Mouse (Mus musculus): ENCODE data around the gene Cfap36. TPM values are rescaled to one million over a fixed set of nuclear protein-coding genes. Genes with fewer than 3 reads are reported as not detected.
A peak's percentile ranks its signal among the peaks of the same experiment; 100 is the strongest.

The Cfap36 gene
- polyA plus RNA-seq, 1 experiment from 2014 or later, result 90.7 TPM

DNA sequence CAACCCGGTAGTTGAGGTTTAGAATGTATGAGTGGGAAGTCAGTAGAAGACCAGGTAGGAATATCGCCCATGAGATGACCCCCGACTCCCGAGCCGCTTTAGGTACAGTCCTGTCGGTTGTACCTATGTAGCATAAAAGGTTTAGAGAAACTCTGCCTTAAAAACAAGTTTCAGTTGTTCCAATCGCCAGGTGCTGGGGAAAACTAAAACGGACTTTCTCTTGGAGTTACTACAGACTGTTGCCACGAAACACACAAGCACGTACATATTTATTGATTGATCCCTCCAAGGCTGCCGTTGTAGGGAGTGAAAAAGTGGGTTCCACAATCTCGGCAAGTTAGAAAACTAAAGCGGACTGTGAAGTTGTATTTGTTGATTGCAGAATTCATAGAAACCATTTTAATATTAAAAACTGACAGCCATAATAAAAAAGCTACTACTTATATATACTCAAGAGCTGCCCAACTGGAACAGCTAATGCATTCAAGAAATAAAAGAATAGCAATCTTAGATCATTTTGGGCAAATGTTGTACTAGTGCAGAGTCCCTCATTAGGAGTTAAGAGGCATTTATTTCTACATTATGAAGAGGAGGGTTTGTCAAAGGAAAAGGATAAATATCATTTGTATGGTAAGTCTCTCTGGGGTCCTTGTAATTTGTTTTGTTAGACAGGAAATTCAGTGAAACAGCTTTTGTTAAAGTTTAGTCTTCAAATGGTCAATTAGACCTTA, 73.3 kb downstream of the Cfap36 start:
- H3K27me3 ChIP-seq, result no peaks in the 10 kb centered on the region
- H3K9me3 ChIP-seq, result no peaks in the 10 kb centered on the region
- peaks cover 16% of the 10 kb centered on the region for H3K4me1 ChIP-seq
- H3K4me3 ChIP-seq (replicated peaks), result peak overlapping the region; percentile 77
- H3K27ac ChIP-seq, result peak overlapping the region; percentile 97
- H3K4me2 ChIP-seq, result peak overlapping the region; percentile 88
- 0 out of 2 replicates have a peak, but pooled peaks have one; percentile 1 for ATAC-seq (ENCODE audit: low FRiP score)
- 9% methylated on average over 13 of the region's 13 CpGs for WGBS
- no peaks in the 10 kb centered on the region for H3K36me3 ChIP-seq (replicated peaks)
- H3K9ac ChIP-seq, result peak overlapping the region; percentile 90

DNA sequence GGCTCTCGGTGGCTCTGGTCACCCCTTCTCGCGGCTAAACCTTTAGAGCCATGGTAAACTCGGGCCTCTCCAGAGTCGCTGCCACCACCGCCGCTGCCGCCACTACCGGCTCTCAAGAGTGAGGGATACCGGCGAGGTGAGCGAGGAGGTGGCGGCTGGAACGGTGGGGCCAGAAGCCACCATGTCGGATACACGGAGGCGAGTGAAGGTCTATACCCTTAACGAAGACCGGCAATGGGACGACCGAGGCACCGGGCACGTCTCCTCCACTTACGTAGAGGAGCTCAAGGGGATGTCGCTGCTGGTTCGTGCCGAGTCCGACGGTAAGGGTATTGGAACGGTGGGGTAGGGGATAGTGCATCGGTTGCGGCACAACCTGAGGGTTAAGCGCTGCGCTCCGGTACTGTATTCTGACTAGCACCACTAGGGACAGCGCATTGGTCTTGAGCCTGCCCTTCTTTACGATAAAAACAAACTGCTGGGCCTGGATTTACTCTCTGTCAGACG, 74.0 kb downstream of the Cfap36 start:
- H3K9ac ChIP-seq, result peak overlapping the region; percentile 90
- no peaks in the 10 kb centered on the region for H3K27me3 ChIP-seq
- WGBS, result under 1% methylated on average over 38 of the region's 38 CpGs
- H3K27ac ChIP-seq, result peak overlapping the region; percentile 97
- ATAC-seq (ENCODE audit: low FRiP score), result peak; percentile 76
- H3K9me3 ChIP-seq, result no peaks in the 10 kb centered on the region
- H3K4me3 ChIP-seq (replicated peaks), result peak overlapping the region; percentile 77
- peak overlapping the region; percentile 88 for H3K4me2 ChIP-seq
- H3K4me1 ChIP-seq, result peaks cover 16% of the 10 kb centered on the region
- H3K36me3 ChIP-seq (replicated peaks), result no peaks in the 10 kb centered on the region

DNA sequence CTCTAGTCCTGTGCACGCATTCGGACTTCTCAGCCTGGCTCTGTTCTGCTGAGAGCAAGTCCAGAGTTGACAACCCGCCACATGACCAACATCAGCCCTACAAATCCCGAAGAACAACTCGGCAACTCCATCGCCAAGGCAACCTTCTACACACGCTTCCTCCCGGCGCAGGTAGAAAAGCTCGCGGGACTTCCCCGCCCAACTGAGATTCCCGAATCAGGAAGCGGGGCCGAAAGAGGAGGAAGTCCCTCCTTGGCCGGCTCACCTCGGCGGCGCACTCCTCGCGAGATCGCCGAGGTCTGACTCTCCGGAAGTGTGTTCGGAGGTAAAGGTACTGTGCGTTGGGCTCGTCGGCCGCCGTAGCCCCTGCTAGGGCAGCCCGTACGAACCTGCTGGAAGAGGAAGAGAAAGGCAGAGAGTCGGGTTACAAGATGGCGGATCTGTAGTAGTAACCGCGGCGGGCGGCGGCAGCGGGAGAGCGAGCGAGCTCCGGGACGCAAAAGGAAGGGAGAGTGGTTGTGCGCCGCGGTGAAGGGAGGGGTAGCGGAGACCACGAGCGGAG, 74.6 kb downstream of the Cfap36 start, which contains the start of gene Ppp4r3b:
Gene Ppp4r3b (plus strand): TSS at position 328 of the 562 bp plus-strand sequence.
- peak within 1 kb of the TSS; percentile 90 for H3K9ac ChIP-seq
- no peaks in the 10 kb centered on the region for H3K36me3 ChIP-seq (replicated peaks)
- H3K4me3 ChIP-seq (replicated peaks), result peak within 1 kb of the TSS; percentile 77
- WGBS, result under 1% methylated on average over 50 of the region's 50 CpGs
- no peaks in the 10 kb centered on the region for H3K27me3 ChIP-seq
- peak within 1 kb of the TSS; percentile 88 for H3K4me2 ChIP-seq
- H3K4me1 ChIP-seq, result peaks cover 16% of the 10 kb centered on the region
- peak within 1 kb of the TSS; percentile 97 for H3K27ac ChIP-seq
- H3K9me3 ChIP-seq, result no peaks in the 10 kb centered on the region
- peak; percentile 98 for ATAC-seq (ENCODE audit: low FRiP score)

DNA sequence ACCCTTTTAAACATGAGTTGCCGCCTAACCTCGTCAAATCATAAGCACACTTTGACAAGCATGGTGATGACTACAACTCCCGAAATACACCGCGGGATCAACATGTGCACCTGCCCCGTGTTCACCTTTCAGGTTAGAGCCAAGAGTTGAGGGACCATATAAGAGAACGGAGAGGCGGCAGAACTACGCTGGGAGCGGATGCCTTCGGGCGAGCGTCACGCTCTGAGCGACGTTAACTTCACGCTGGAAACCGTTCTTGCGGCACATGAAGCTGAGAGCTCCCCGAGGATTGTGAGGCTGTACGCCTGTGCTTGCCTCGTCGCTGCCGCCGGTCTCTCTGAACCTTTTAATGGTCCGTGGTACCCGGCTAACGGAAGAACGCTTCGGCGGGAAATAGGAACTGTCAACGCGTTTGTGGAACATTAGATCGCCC, 75.2 kb downstream of the Cfap36 start:
- H3K4me3 ChIP-seq (replicated peaks), result peak overlapping the region; percentile 77
- under 1% methylated on average over 34 of the region's 34 CpGs for WGBS
- H3K27ac ChIP-seq, result peak overlapping the region; percentile 97; the same call in 1 of the 2 replicates
- H3K9me3 ChIP-seq, result no peaks in the 10 kb centered on the region
- H3K4me1 ChIP-seq, result peaks cover 16% of the 10 kb centered on the region
- H3K27me3 ChIP-seq, result no peaks in the 10 kb centered on the region
- H3K36me3 ChIP-seq (replicated peaks), result no peaks in the 10 kb centered on the region
- H3K4me2 ChIP-seq, result peak overlapping the region; percentile 88
- peak overlapping the region; percentile 64 for H3K9ac ChIP-seq
- ATAC-seq (ENCODE audit: low FRiP score), result peak; percentile 24

Other genes with a start within 250 kb of the Cfap36 start
- 37.3 and 39.5 TPM in 2 replicates for gene Pnpt1, start 116.7 kb downstream of the Cfap36 start, polyA plus RNA-seq (2016; fragmentation: Nextera tagmentation; extraction: Ambion mirVana)
- gene Ppp4r3b, start 74.5 kb downstream of the Cfap36 start, polyA plus RNA-seq (2016; fragmentation: Nextera tagmentation; extraction: Ambion mirVana), result 122 and 128 TPM in 2 replicates
- gene Ccdc88a, start 126.2 kb upstream of the Cfap36 start, polyA plus RNA-seq (2016; fragmentation: Nextera tagmentation; extraction: Ambion mirVana), result 81.8 and 86.6 TPM in 2 replicates